Mouse (Mus musculus): ENCODE results near the gene Ankrd22.
"Not testable (repeated sequence)": the region's sequence is repeated elsewhere in the genome, so short reads cannot be mapped to it uniquely, and the experiment has no call there.

Gene Ankrd22

DNA sequence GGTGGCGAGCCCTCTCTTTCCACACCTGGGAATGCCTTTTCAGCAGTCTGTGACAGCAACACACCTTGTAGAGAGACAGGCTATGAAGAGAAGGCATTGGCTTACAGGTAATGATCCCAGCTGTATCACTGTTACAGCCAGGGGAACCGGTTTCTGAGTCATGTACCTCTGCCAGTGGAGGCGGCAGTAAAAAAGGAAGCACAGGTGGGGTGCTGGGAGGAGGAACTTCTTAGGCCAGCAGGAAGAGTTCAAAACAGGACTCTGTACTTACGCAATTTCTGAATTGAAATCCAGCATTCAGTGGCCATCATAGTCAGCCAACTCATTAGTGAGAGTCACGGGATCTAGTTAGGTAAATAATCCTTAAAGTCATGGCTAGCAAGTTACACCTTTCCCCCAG is at the start of gene Ankrd22:
Gene Ankrd22, minus strand, starts transcription at position 163 of the 400 bp plus-strand sequence.
- DNase-seq (ENCODE audit: low read depth, low spot score): no peak

DNA sequence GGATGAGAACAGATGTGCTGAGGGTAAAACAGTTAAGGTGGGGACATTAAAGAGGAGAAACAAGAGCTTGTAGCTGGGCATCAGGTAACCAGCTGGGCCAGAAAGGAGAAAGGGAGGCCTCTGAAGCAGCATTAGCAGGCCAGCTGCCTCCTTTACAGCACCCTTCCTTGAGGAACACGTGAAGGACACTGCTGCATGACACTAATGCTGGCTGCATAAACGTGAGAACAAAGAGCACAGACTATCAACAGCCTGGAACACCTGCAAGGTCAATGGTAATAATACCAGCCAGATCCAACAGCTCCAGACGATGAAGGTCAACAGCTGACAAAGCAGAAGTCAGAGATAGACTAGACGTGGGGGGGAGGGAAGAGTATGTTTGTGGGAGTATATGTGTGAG is 48.3 kb upstream of the Ankrd22 start:
- DNase-seq (ENCODE audit: low read depth, low spot score): peak; percentile 28

DNA sequence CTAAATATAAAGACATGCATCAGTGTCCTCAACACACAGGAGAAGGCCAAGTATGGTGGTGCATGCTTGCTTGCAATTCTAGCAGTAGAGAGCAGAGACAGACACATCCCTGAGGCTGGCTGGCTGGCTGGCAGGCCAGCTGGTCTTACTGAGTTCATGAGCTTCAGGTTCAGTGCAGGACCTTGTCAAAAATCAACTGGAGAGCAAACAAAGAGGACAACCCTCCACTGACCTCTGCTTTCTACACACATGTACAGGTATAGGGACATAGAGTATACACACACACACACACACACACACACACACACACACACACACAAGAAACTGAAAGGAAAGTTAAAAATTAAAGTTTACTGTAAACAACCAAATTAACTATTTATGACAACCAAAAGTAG is 47.4 kb upstream of the Ankrd22 start:
- no peak for DNase-seq (ENCODE audit: low read depth, low spot score)

DNA sequence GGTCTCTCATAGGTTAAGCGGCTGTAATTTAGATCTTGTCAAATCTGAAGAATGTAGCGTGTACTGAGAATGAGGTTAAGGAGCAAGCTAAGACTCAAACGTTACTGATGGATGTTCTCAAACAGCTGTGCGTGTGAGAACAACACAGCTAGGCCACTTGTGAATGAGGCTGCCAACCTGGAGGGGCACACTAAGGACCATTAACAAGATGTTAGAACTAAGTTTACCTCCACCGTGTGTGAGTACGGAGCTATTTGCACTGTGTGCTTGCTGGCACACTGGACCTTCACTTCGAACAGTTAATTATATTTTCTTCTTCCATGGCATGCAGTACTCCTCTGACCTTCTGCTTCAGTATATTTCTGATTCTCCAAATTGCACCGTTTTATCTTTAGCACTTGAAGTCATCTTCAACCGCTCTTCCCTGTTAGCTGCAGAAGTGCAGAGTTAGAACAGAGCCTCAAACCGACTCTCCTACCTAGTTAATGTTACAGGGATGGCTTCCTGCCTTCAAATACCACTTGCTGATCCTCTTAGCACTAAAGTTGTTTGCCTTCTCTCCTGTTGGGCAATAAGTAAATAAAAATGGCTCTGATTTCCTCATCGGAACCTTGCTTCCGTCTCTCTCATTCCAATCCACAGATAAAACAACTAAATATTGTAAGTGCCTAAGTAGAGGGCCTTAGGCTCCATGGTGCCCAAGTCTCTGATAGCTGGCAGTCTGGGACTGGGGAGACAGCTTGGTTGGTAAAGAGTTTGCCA is 46.8 kb upstream of the Ankrd22 start:
- DNase-seq (ENCODE audit: low read depth, low spot score): no peak

DNA sequence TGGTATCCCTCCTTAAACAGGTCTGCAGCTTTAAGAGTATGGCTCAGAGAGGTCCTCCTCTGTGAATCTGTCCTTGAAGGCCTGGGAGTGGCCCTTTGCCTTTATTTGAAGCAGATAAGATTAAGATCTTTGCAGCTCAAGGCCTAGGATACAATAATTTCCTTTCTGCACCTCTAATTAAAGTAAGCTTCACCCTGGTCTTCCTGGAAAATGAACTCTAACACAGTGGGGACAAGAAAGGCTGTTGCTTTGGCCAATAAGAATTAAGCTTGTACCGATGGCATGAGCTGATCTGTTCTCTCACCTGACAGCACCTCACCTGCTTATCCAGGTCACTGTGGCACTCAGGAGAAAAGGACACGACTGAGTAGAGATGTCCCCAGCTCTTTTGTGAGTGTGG is 45.0 kb upstream of the Ankrd22 start:
- no peak for DNase-seq (ENCODE audit: low read depth, low spot score)

DNA sequence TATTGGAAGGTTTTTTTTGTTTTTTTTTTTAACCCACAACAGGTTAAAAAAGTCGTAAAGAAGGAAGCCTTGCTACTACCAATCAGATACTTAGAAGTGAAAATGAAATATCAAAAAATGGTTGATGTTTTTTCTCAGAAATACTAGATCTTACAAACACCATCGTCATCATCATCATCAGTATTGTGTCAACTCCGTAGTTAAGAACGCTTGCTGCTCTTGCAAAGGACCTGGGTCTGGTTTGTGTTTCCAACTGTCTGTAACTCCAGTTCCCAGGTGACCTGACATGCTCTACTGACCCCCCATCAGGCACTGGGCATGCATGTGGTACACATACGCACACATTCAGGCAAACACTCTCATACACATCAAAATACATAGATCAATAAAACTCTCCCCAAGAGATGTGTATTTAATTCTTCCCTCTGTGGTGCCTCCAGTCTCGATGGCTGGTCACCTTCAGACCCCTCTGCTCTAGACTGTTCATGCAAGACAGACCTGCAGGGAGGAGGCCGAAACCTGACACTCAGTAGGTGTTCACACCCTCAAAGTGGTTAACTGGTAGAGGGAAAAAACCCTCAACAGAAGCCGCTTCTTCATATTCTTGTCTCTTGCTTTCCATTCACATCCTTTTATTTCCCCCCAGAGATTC is 44.2 kb upstream of the Ankrd22 start:
- peak; percentile 7 for DNase-seq (ENCODE audit: low read depth, low spot score)

DNA sequence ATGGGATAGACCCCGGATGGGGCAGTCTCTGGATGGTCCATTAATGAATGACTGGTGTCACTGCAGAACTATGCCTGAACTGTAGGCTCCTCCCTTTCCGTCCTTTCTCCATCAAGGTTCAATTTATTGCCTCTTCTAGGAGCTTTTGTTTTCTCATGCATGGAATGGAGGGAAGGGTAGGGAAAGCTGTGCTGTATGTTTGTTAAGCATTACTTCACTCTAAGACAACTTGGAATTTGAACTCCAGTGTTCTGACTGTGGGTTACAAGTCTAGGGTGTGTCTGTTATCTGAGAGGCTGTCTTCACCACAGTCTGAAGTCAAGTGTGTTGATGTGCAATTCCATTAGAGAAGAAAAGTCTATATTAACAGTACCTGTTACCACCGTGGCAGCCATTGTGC is 43.2 kb upstream of the Ankrd22 start:
- peak; percentile 10 for DNase-seq (ENCODE audit: low read depth, low spot score)

DNA sequence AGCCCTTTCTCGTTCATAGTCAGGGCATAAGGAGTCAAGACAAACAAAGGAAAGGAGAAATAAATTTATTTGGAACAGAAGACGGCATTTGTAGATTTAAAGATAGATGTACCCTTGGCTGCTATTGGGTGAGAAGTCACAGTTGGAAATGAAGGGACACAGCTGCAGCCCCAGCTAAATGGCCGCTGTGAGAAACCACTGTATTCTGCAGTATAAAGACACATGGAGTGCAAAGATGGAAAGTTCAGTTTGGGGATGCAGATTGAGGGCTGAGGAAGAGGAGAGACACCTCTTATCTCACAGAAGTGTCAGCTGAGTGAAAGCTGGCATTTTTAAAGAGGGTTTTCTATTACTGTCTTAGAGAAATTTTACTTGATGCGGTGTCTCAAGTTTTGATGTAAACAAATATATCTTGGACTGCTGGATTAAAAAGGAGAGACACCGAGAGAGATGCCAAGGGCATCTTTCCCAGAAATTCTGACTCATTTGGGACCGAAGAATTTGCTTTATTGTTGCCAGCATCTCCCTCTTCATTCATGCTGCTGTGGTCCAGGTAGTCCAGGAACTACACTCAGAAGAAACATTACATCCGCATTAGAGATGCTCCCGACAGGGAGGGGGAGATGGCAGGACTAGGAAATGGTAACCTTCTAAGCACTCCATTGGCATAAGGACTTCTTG is 41.0 kb upstream of the Ankrd22 start:
- DNase-seq (ENCODE audit: low read depth, low spot score): no peak

DNA sequence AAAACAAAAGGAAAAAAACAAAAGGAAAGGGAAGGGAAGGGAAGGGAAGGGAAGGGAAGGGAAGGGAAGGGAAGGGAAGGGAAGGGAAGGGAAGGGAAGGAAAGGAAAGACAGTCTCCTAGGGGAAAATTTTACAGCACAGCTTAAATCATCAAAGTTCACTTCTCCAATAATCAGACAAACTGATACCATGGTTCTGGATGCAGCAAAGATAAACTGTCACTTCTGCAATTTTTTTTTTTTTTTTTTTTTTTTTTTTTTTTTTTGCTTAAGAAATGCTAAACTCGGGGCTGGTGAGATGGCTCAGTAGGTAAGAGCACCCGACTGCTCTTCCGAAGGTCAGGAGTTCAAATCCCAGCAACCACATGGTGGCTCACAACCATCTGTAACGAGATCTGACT is 40.3 kb upstream of the Ankrd22 start:
- not testable (repeated sequence) for DNase-seq (ENCODE audit: low read depth, low spot score)

DNA sequence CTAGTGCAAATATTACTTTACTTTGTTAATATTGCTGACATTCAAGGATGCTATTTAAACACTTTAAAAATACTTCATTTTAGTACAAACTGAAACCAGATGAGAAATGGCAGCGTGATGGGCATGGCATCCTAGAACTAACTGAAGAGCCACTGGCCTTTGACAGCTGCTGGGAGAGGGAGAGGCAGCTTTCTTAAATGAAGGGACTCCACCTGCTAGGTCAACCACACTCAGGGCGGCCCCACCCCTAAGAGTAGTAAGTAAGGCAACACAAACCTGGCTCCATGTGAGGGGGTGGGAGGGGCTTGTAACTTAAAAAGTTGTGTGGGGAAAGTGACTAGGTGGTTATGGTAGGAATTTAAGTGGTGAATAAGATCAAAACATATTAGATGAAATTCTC is 36.8 kb upstream of the Ankrd22 start:
- DNase-seq (ENCODE audit: low read depth, low spot score): no peak

DNA sequence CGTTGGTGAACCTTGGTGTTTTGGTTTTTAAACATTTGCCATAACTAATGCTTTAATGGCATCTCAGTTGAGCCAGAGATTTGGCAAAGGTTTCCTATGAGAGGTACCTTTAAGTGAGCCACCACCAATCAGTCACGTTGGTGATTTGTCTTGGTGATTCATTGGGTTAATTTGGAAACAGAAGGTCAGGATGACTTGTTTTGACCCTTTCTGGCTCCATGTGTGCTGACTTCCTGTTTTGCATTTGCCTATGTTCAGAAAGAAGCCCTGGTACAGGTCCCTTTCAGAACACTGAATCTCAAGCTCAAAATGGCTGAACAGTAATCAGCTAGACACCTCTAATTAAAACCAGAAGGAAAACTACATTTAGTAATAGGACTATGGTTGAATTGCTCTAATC is 33.6 kb upstream of the Ankrd22 start:
- DNase-seq (ENCODE audit: low read depth, low spot score): no peak

DNA sequence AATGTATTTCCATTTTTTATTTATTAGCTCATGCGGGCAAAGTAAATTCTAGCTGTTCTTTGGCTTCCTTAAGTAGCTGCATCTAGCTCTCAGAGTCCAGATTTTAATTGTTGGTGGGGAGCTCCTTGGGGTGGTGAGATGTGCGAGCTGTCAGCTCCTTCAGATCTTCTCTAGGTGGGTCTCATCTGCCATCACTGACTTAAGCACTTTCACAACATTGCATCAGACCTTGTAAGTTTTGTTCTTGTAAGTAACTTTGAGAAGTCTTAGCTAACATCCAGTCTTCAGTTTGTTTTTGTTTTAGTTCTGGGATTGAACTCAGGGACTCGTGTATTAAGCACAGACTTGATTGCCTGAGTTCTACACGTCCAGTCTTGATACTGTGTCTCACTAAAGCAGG is 33.0 kb upstream of the Ankrd22 start:
- no peak for DNase-seq (ENCODE audit: low read depth, low spot score)

DNA sequence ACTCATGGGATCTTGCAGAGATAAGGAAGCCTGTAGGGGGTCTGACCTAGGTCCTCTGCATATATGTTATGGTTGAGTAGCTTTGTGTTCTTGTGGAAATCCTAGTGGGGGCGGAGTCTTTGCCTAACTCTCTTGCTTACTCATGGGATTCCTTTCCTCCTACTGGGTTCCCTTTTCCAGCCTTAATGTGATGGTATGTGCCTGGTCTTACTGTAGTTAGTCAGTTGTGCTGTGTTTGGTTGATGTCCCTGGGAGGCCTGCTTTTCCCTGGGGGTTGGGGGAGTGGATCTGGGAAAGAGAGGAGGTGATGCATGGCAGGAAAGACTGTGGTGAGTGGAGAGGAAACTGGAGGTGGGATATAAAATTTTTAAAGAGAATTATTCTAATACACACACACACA is 32.2 kb upstream of the Ankrd22 start:
- DNase-seq (ENCODE audit: low read depth, low spot score): no peak

DNA sequence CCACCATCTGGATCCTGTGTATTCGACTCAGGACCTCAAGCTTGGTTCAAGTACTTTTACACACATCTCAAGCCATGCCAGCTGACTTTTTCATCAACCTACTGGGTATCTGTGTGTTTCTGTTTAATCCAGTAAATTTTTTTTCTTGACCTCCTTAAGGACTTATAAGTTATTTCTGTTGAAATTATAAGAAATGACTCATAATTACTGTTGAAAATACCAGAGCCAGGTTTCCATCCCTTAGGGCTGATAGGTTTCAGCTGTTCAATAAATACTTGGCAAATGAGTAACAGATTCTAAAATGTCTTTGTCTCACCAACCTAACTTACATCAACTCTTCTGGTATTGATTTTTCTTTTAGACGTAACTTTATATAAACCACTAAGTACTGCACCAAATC is 29.2 kb upstream of the Ankrd22 start:
- no peak for DNase-seq (ENCODE audit: low read depth, low spot score)

DNA sequence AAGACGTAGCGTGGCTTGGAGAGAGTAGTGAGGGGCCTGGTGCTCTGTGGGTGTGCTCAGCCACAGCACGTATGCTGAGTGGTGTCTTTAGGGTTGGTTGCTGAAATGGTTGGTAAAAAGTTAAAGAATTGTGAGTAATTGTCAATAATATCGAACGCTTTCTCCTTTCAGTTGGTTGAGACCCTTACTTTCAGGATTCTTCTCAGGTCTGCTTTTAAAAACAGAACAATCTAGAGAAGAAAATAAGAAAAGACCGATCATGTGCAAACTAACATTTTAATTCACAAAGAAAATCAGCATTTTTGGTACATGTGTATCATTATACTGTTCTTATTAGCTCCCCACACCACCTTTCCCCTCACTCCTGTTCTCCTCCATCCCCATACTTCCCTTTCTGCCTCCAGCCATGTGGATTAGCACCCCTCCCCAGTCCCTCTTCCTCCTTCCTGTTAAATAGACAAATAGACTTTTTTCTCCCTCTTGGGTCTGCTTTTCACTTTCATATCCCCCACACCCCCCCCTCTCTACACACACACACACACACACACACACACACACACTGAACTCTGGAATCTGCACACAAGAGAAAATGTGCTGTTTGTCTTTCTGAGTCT is 28.4 kb upstream of the Ankrd22 start:
- no peak for DNase-seq (ENCODE audit: low read depth, low spot score)

DNA sequence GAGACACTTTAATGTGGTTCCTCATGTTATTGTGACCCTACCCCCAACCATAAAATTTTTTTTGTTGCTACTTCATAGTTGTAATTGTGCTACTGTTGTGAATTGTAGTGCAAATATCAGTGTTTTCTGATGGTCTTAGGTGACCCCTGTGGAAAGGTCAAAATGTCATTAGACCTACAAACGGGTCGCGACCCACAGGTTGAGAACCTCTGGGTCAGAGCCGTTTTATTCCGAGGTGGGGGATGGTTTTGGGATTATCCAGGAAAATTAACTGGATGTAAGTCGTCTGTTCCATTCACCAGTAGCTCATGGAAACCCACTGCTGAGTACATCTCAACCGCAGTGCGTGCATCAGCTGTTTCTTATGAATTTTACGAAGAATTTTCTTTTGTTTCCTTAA is 27.8 kb upstream of the Ankrd22 start:
- DNase-seq (ENCODE audit: low read depth, low spot score): no peak

DNA sequence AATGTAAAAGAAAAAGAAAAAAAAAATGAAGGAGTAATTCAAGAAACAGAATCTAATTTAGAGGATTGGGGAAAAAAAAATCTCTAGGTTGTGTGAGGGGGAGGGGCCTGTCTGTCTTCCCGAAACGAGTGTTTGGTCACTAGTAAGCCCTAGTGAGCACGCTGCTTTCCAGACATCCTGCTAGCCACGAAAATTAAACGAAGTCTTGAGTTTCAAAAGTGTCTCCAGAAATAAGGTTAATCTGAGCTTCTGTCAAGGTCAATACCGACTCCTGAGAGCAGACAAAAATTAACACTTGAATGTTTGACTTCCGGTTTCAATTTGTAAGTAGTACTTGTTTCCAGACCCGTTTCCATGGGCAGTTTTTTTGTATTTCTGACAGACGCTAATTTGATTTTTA is 27.3 kb upstream of the Ankrd22 start:
- peak; percentile 33 for DNase-seq (ENCODE audit: low read depth, low spot score)

DNA sequence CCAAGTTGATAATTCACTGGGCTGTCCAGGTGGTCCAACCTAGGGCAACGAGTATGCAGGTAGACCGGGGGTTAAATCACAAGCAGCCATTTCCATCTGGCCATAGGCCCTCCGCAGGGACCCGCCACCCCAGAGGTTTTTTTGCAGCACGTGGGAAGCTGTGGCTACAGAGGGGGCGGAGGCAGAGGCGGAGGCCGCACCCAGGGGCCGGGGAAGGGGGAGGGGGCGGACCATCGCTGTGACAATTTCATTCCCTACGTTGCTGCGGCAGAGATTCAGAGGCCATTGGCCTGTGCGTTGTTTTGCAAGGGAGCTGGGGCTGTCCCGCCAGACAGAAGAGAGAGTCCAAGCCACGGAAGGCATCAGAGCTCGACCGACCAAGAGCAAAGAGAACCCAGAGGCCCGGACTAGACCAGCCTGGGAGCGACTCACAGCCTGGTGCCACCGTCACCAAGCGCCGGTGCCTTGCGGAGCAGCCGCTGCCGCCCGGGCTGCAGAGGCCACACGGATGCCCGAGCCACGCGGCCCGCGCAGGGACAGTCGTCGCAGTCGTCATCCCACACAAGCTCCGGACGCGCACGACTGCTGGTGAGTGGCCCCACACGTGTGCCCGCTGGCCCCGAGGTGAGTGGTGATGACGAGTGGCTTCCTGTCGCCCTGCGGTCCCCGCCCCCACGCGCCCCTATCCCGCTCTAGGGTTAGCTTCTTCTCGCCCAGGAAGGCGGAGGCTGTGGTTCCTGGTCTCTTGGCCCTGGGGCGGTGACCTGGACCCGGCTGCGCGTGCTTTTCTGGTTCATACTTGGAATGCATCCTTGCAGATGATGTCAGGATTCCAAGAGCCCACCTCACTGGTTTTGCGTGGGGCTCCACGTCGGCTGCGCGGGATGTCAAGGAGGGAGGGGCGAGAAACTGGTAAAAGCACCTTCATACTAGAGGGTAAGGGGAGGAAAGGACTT is 26.4 kb upstream of the Ankrd22 start, which contains the start of gene Stambpl1:
Gene Stambpl1, plus strand, starts transcription at position 222 of the 956 bp plus-strand sequence.
- peak; percentile 48 for DNase-seq (ENCODE audit: low read depth, low spot score)

DNA sequence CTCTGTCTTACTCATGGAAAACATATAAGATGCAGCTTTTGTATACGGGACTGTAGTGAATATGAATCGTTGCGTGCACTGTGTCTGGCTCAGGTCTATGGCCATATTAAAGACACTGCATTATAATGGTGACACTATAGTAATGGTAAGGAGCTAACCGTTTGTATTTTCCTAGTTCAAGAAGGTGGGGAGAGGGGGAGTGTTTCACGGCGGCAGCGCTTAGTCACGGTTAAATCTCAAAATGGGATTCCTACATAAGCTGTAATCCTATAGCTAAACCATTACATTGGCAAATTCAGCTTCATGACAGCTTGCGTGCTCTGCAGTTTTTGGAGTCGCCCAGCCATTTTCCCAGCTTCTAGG is 25.8 kb upstream of the Ankrd22 start:
- DNase-seq (ENCODE audit: low read depth, low spot score): no peak

DNA sequence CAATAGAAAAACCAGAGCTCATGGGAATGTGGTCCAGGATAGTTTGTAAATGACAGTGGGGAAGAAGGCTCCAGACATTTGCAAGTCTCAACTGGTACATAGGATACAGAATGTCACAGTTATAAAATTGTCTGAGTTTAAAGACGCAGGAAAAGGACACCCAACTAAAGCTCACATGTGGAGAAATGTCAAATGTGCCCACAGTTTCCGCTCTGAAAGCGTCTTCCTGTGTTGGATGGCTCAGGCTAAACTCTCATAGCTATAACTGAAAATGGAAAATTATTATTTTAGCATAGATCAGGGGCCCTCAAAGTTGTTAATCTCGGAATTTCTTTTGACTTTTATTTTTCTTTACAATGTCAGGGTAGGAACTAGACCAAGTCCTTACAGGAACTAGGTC is 21.0 kb upstream of the Ankrd22 start:
- no peak for DNase-seq (ENCODE audit: low read depth, low spot score)

DNA sequence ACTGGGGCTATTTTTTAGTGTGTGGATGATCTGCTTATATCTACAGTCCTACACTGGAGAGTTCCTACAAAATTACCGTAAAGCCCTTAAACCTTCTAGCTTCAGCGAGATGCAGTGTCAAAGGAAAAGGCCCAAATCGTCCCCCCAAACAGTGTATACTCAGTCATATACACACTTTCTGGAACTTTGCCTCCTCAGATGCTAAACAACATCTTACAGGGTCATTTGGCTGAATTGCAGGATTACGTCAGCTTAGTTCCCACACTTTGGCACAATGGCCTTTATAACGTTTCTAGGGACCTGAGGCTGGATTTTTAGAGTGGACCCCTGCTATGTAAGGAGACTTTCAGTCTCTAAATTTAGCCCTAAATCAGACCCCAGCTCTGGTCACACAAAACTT is 16.6 kb upstream of the Ankrd22 start:
- DNase-seq (ENCODE audit: low read depth, low spot score): no peak

All from ES-CJ7 (cell line).